ENCODE assay signal across 9 mouse cellular contexts in the genomic region with DNA sequence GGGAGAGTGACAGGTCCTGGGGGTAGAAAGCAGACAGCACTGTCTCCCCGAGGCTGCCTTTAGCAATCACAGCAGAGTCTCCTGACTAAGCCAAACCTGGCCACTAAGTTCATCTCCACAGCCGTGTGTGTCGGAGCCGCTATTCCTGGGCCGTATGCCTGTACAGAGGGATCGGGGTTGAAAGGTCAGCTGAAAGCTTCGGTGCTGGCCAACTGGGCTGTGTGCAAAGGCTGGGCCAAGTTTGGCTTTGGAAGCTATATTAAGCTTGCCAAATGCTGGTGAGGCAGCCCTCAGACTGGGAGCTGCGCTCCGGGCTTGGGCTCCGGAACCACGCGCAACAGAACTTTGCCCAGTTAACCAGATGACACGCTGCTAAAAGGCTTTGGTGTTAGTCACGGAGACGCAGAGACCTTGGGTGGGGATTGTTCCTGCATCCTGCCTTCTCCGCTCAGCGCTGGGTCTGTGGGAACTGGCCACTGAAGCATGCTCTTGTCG. TPM values are rescaled to one million over a fixed set of nuclear protein-coding genes. Genes with fewer than 3 reads are reported as not detected.
DNase-seq lines count a peak whose midpoint lies in the region; ATAC-seq and TF ChIP-seq lines count a peak whose summit lies in the region.
"Had no signal": no experiment of that assay in that cellular context is flagged by ENCODE, and none has a peak within 500 bp of the region (broad histone marks: within the 10 kb centered on the region; RNA-seq: fewer than 3 reads in every experiment).

No protein-coding gene starts in this region.

- no peaks in the 10 kb centered on the region for H3K27me3 ChIP-seq in midbrain, postnatal 0 days (ENCODE audit: insufficient read depth, low read length)
- H3K27me3 ChIP-seq in midbrain, embryonic 15.5 days (replicated peaks): no peaks in the 10 kb centered on the region
- H3K27me3 ChIP-seq in kidney, embryonic 16.5 days (ENCODE audit: insufficient read depth, low read length): no peaks in the 10 kb centered on the region
- H3K27me3 ChIP-seq in intestine, embryonic 16.5 days (replicated peaks; ENCODE audit: control insufficient read depth, insufficient read depth, low read length): no peaks in the 10 kb centered on the region

- no peak overlapping the region for H3K4me3 ChIP-seq in midbrain, postnatal 0 days (ENCODE audit: low read depth, low read length)
- H3K4me3 ChIP-seq in midbrain, embryonic 15.5 days: no peak overlapping the region
- no peak overlapping the region for H3K4me3 ChIP-seq in kidney, embryonic 16.5 days (ENCODE audit: low read length)
- no peak overlapping the region for H3K4me3 ChIP-seq in intestine, embryonic 16.5 days (ENCODE audit: low read length)
- H3K4me3 ChIP-seq: megakaryocyte, embryonic 14.5 days had no signal

- WGBS in midbrain, postnatal 0 days: 66% methylated on average over 18 of the region's 18 CpGs
- WGBS in midbrain, embryonic 15.5 days: 65% methylated on average over 18 of the region's 18 CpGs
- WGBS in kidney, embryonic 16.5 days: 66% methylated on average over 18 of the region's 18 CpGs
- WGBS in intestine, embryonic 16.5 days: 72% methylated on average over 18 of the region's 18 CpGs

- no peaks in the 10 kb centered on the region for H3K4me1 ChIP-seq in midbrain, postnatal 0 days (ENCODE audit: insufficient read depth, low read length)
- no peaks in the 10 kb centered on the region for H3K4me1 ChIP-seq in midbrain, embryonic 15.5 days
- H3K4me1 ChIP-seq in kidney, embryonic 16.5 days (ENCODE audit: insufficient read depth, low read length): no peaks in the 10 kb centered on the region
- no peaks in the 10 kb centered on the region for H3K4me1 ChIP-seq in intestine, embryonic 16.5 days (ENCODE audit: control insufficient read depth, insufficient read depth, low read length)
- H3K4me1 ChIP-seq: megakaryocyte, embryonic 14.5 days had no signal

- no peaks in the 10 kb centered on the region for H3K9me3 ChIP-seq in midbrain, postnatal 0 days (ENCODE audit: low read length)
- no peaks in the 10 kb centered on the region for H3K9me3 ChIP-seq in midbrain, embryonic 15.5 days
- H3K9me3 ChIP-seq in kidney, embryonic 16.5 days (ENCODE audit: low read length): no peaks in the 10 kb centered on the region
- no peaks in the 10 kb centered on the region for H3K9me3 ChIP-seq in intestine, embryonic 16.5 days (ENCODE audit: control insufficient read depth, low read length)
- H3K9me3 ChIP-seq: megakaryocyte, embryonic 14.5 days had no signal

- TF ChIP-seq CTCF in midbrain, postnatal 0 days (IDR thresholded peaks at IDR 0.05): no peak

- H3K4me2 ChIP-seq in midbrain, postnatal 0 days (ENCODE audit: low read depth, low read length, poor library complexity, severe bottlenecking): no peak overlapping the region
- H3K4me2 ChIP-seq in midbrain, embryonic 15.5 days: no peak overlapping the region
- H3K4me2 ChIP-seq in kidney, embryonic 16.5 days (replicated peaks; ENCODE audit: low read depth, low read length): no peak overlapping the region
- no peak overlapping the region for H3K4me2 ChIP-seq in intestine, embryonic 16.5 days (ENCODE audit: low read depth, low read length)

- H3K27ac ChIP-seq in midbrain, postnatal 0 days (ENCODE audit: low read depth, low read length): no peak overlapping the region
- no peak overlapping the region for H3K27ac ChIP-seq in midbrain, embryonic 15.5 days
- H3K27ac ChIP-seq in kidney, embryonic 16.5 days (ENCODE audit: low read length): no peak overlapping the region
- no peak overlapping the region for H3K27ac ChIP-seq in intestine, embryonic 16.5 days (ENCODE audit: low read length)

- ATAC-seq in midbrain, postnatal 0 days (ENCODE audit: low FRiP score): peak; percentile 63; the same call in 1 of the 2 replicates
- ATAC-seq in midbrain, embryonic 15.5 days (replicated peaks): no peak
- 0 out of 2 replicates have a peak, but pooled peaks have one; percentile 39 for ATAC-seq in kidney, embryonic 16.5 days (ENCODE audit: low FRiP score, low TSS enrichment)
- no peak for ATAC-seq in intestine, embryonic 16.5 days

- peak; percentile 14 to 46 for DNase-seq in adrenal gland, adult (ENCODE audit: inconsistent age in 2 of 2, low spot score in 1 of 2)
- no peak for DNase-seq in adrenal gland, adult 18-20 months (ENCODE audit: low spot score in 2 of 2)
- peak; percentile 75 for DNase-seq in midbrain, postnatal 0 days (ENCODE audit: low spot score)
- peak; percentile 21 for DNase-seq in lung, postnatal 25 days (ENCODE audit: low spot score)
- DNase-seq in left cerebral cortex, adult 18-20 months (ENCODE audit: low spot score in 2 of 2): no peak

- H3K36me3 ChIP-seq in midbrain, postnatal 0 days (ENCODE audit: insufficient read depth, low read length): no peaks in the 10 kb centered on the region
- H3K36me3 ChIP-seq in midbrain, embryonic 15.5 days (replicated peaks): no peaks in the 10 kb centered on the region
- no peaks in the 10 kb centered on the region for H3K36me3 ChIP-seq in kidney, embryonic 16.5 days (ENCODE audit: insufficient read depth, low read length)
- no peaks in the 10 kb centered on the region for H3K36me3 ChIP-seq in intestine, embryonic 16.5 days (ENCODE audit: control insufficient read depth, insufficient read depth, low read length)

- no peak overlapping the region for H3K9ac ChIP-seq in midbrain, postnatal 0 days (replicated peaks; ENCODE audit: low read length, poor library complexity, severe bottlenecking)
- H3K9ac ChIP-seq in midbrain, embryonic 15.5 days: no peak overlapping the region
- no peak overlapping the region for H3K9ac ChIP-seq in kidney, embryonic 16.5 days (replicated peaks; ENCODE audit: low read length)
- no peak overlapping the region for H3K9ac ChIP-seq in intestine, embryonic 16.5 days (ENCODE audit: low read depth, low read length)

RNA-seq across cellular contexts. Expression of gene Rxrg, which starts 19.9 kb away (rescaled TPM):
- 1 to 10 TPM; 4.6 to 10.0 TPM for total RNA-seq in adrenal gland, adult 18-20 months (2021)
- total RNA-seq in midbrain, postnatal 0 days (2014; rRNA removed): 11.2 and 11.4 TPM in 2 replicates
- polyA plus RNA-seq in midbrain, postnatal 0 days (2015; fragmentation: Nextera tagmentation; extraction: Ambion mirVana): 12.8 and 13.8 TPM in 2 replicates
- 8.4 and 9.3 TPM in 2 replicates for polyA plus RNA-seq in midbrain, embryonic 15.5 days (2015; fragmentation: Nextera tagmentation; extraction: Ambion mirVana)
- 1.9 and 2.1 TPM in 2 replicates for polyA plus RNA-seq in kidney, embryonic 16.5 days (2015; fragmentation: Nextera tagmentation; extraction: Ambion mirVana)
- total RNA-seq in left cerebral cortex, adult 18-20 months (2021): 10 to 100 TPM; 12.5 to 20.6 TPM
- 0.87 and 1.3 TPM in 2 replicates for polyA plus RNA-seq in intestine, embryonic 16.5 days (2015; fragmentation: Nextera tagmentation; extraction: Ambion mirVana)

Comparison
In these comparisons a context has a peak if more than half of its experiments do, and no peak if none do; other contexts are left out.
1. DNase-seq: peak in adrenal gland, adult (2 of 2), midbrain, postnatal 0 days (single experiment) and lung, postnatal 25 days (single experiment); none in adrenal gland, adult 18-20 months (0 of 2) and left cerebral cortex, adult 18-20 months (0 of 2).
2. ATAC-seq: peak in midbrain, postnatal 0 days (single experiment) and kidney, embryonic 16.5 days (single experiment); none in midbrain, embryonic 15.5 days (single experiment) and intestine, embryonic 16.5 days (single experiment).